Mouse (Mus musculus) urinary bladder, postnatal 4 days (tissue): ENCODE data around the gene Rnf128.
A peak's percentile ranks its signal among the peaks of the same experiment; 100 is the strongest.
"Not testable (repeated sequence)": the region's sequence is repeated elsewhere in the genome, so short reads cannot be mapped to it uniquely, and the experiment has no call there.

ENCODE experiments used
- DNase-seq, 2 experiments: peaks; one replicate each; pipeline ENCODE4 v3.0.0; 2021 to 2022; ENCODE audit warnings: low spot score in 2 of 2

The Rnf128 gene

GRCm38 (mm10) chrX:139562925-139563461, at the start of gene Rnf128:
Gene Rnf128 (plus strand): TSS chrX:139563316.
- peak in 1 of 2 experiments; percentile 17 for DNase-seq

- DNase-seq = no peak
Observed at GRCm38 (mm10) chrX:139516156-139516555, 47.0 kb upstream of the Rnf128 start.

GRCm38 (mm10) chrX:139519251-139519650, 43.9 kb upstream of the Rnf128 start:
- DNase-seq = no peak

- DNase-seq = no peak
Observed at GRCm38 (mm10) chrX:139524303-139525091, 38.6 kb upstream of the Rnf128 start.

- DNase-seq = no peak
Observed at GRCm38 (mm10) chrX:139525724-139526123, 37.4 kb upstream of the Rnf128 start.

GRCm38 (mm10) chrX:139526984-139527383, 36.1 kb upstream of the Rnf128 start:
- no peak for DNase-seq

- DNase-seq = no peak
Observed at GRCm38 (mm10) chrX:139529678-139530077, 33.4 kb upstream of the Rnf128 start.

GRCm38 (mm10) chrX:139532293-139532692, 30.8 kb upstream of the Rnf128 start:
- DNase-seq = no peak

GRCm38 (mm10) chrX:139537641-139538397, 25.3 kb upstream of the Rnf128 start:
- DNase-seq = no peak

GRCm38 (mm10) chrX:139543726-139544125, 19.4 kb upstream of the Rnf128 start:
- no peak for DNase-seq

GRCm38 (mm10) chrX:139550456-139550855, 12.7 kb upstream of the Rnf128 start:
- DNase-seq = no peak

- DNase-seq = no peak
Observed at GRCm38 (mm10) chrX:139552090-139552489, 11.0 kb upstream of the Rnf128 start.

- no peak for DNase-seq
Observed at GRCm38 (mm10) chrX:139562255-139562924, 726 bp upstream of the Rnf128 start.

- no peak for DNase-seq
Observed at GRCm38 (mm10) chrX:139570054-139570453, 6.9 kb downstream of the Rnf128 start.

- DNase-seq = no peak
Observed at GRCm38 (mm10) chrX:139578649-139579278, 15.6 kb downstream of the Rnf128 start.

GRCm38 (mm10) chrX:139583616-139584015, 20.5 kb downstream of the Rnf128 start:
- DNase-seq = no peak

GRCm38 (mm10) chrX:139586676-139587075, 23.6 kb downstream of the Rnf128 start:
- DNase-seq = not testable (repeated sequence)

- DNase-seq = no peak
Observed at GRCm38 (mm10) chrX:139596404-139596803, 33.3 kb downstream of the Rnf128 start.

- peak; percentile 59 to 81 for DNase-seq
Observed at GRCm38 (mm10) chrX:139610033-139610764, 47.1 kb downstream of the Rnf128 start.

GRCm38 (mm10) chrX:139610765-139611300, 47.7 kb downstream of the Rnf128 start:
- peak in 1 of 2 experiments; percentile 59 for DNase-seq

GRCm38 (mm10) chrX:139614761-139615160, 51.6 kb downstream of the Rnf128 start:
- no peak for DNase-seq
